Mouse (Mus musculus) gastrocnemius, postnatal 25 days (tissue): ENCODE data around the gene Fscn3. TPM values are rescaled to one million over a fixed set of nuclear protein-coding genes. Genes with fewer than 3 reads are reported as not detected.

Experiments
- DNase-seq: peaks from one replicate; pipeline ENCODE4 v3.0.0; 2022
- total RNA-seq, 2 experiments: library from RNA; stranded (reverse); gene quantifications; 1 replicate in 1 of 2; 2 replicates in 1 of 2; pipeline ENCODE4 v1.2.3; 2021

Fscn3 gene
- total RNA-seq, 2 experiments from 2014 or later, result not detected

DNA sequence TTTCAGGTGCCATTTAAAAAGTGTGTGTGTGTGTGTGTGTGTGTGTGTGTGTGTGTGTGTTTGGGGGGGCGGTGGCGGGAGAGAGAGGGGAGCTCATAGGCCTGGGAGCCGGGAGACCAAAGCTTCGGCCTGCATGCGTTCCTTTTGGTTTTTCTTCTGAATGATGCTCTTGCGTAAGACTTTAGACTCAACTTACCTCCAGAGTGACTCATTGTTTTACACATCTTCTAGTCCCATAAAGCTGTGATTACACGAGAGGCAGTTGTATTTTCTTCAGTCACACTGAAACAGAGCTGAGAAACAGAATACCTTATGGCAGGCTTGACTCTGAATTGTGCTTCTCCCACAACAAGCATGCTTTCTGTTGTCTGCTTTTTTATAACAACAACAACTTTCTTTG, 59.3 kb downstream of the Fscn3 start:
- DNase-seq, result no peak

Other genes starting within 250 kb of the Fscn3 start
- 1 to 10 TPM; 5.1 to 5.5 TPM for gene Zfp800, start 29.8 kb upstream of the Fscn3 start, total RNA-seq
- gene Arf5, start 4.2 kb upstream of the Fscn3 start, total RNA-seq, result 10 to 100 TPM; 79.8 to 88.0 TPM
- gene Gcc1, start 601 bp downstream of the Fscn3 start, total RNA-seq, result 1 to 10 TPM; 5.8 to 6.6 TPM
- gene Pax4, start 21.6 kb downstream of the Fscn3 start, total RNA-seq, result not detected
- gene Snd1, start 47.4 kb downstream of the Fscn3 start, total RNA-seq, result 10 to 100 TPM; 35.4 to 40.7 TPM